Mouse (Mus musculus) neural tube, embryonic 12.5 days (tissue): ENCODE data around the gene Iqschfp. TPM values are rescaled to one million over a fixed set of nuclear protein-coding genes. Genes with fewer than 3 reads are reported as not detected.

Source experiments
- ATAC-seq: fragments of 200-750 bp; cut with Nextera tagmentation; 2 replicates; pipeline ENCODE4 v1.8.0; 2017; ENCODE audit warnings: low read depth, mild to moderate bottlenecking, moderate TSS enrichment, moderate library complexity; ENCODE audit not compliant: low FRiP score
- H3K27ac ChIP-seq: fragments of 300-500 bp; sonication (generic); 2 replicates; pipeline ENCODE4 v1.5.1; 2016
- H3K27me3 ChIP-seq: fragments of 300-500 bp; sonication (generic); replicated peaks from 2 replicates; pipeline ENCODE4 v1.6.1; 2016; ENCODE audit warnings: mild to moderate bottlenecking
- H3K36me3 ChIP-seq: fragments of 300-500 bp; sonication (generic); 2 replicates; pipeline ENCODE4 v1.6.1; 2016; ENCODE audit warnings: mild to moderate bottlenecking
- H3K4me1 ChIP-seq: fragments of 300-500 bp; sonication (generic); 2 replicates; pipeline ENCODE4 v1.6.1; 2016
- H3K4me2 ChIP-seq: fragments of 300-500 bp; sonication (generic); replicated peaks from 2 replicates; pipeline ENCODE4 v1.6.1; 2016; ENCODE audit warnings: mild to moderate bottlenecking
- H3K4me3 ChIP-seq: fragments of 300-500 bp; sonication (generic); 2 replicates; pipeline ENCODE4 v1.5.1; 2016
- H3K9ac ChIP-seq: fragments of 300-500 bp; sonication (generic); 2 replicates; pipeline ENCODE4 v1.6.1; 2016; ENCODE audit warnings: mild to moderate bottlenecking
- H3K9me3 ChIP-seq: fragments of 300-500 bp; sonication (generic); 2 replicates; pipeline ENCODE4 v1.6.1; 2016; ENCODE audit warnings: mild to moderate bottlenecking
- WGBS: fragments of 180-500 bp; shearing (Covaris S2); methylation state at CpG from one replicate; pipeline ENCODE4 v1.1.7; 2016; 5-methylcytosine and 5-hydroxymethylcytosine counted together
- polyA plus RNA-seq: library from polyadenylated mRNA; unstranded; fragments of >200 nt; fragmentation: Nextera tagmentation; extraction: Ambion mirVana; gene quantifications from 2 replicates; pipeline ENCODE4 v1.2.1, GENCODE M21; 2016

Gene Iqschfp
- polyA plus RNA-seq, 1 experiment from 2014 or later, result 1.3 TPM

GRCm38 (mm10) chr3:67960727-67961126 is 68.7 kb downstream of the Iqschfp start:
- Histone ChIP-seq H3K4me1 (no peaks in the 10 kb centered on the region), H3K27me3 (no peaks in the 10 kb centered on the region), H3K4me2 (no peak overlapping the region), H3K9me3 (no peaks in the 10 kb centered on the region), H3K27ac (no peak overlapping the region), H3K36me3 (no peaks in the 10 kb centered on the region), H3K9ac (no peak overlapping the region), H3K4me3 (no peak overlapping the region)
- ATAC-seq, result no peak

GRCm38 (mm10) chr3:67961934-67962639 is 70.1 kb downstream of the Iqschfp start:
- no peaks in the 10 kb centered on the region for H3K27me3 ChIP-seq
- no peak for ATAC-seq
- H3K27ac ChIP-seq, result no peak overlapping the region
- H3K9me3 ChIP-seq, result no peaks in the 10 kb centered on the region
- H3K36me3 ChIP-seq, result no peaks in the 10 kb centered on the region
- WGBS, result 88% methylated on average over 6 of the region's 6 CpGs
- H3K4me2 ChIP-seq, result no peak overlapping the region
- no peak overlapping the region for H3K9ac ChIP-seq
- no peak overlapping the region for H3K4me3 ChIP-seq
- H3K4me1 ChIP-seq, result no peaks in the 10 kb centered on the region

- Histone ChIP-seq H3K4me3 (no peak overlapping the region), H3K27me3 (no peaks in the 10 kb centered on the region), H3K36me3 (no peaks in the 10 kb centered on the region), H3K4me2 (no peak overlapping the region), H3K4me1 (no peaks in the 10 kb centered on the region), H3K27ac (no peak overlapping the region), H3K9ac (no peak overlapping the region), H3K9me3 (peaks cover 4% of the 10 kb centered on the region; the same call in 1 of the 2 replicates)
- 83% methylated on average over 2 of the region's 2 CpGs for WGBS
- ATAC-seq, result no peak
Measured at GRCm38 (mm10) chr3:67974340-67974998, 82.4 kb downstream of the Iqschfp start.

- WGBS, result 78% methylated on average over 1 of the region's 1 CpGs
- Histone ChIP-seq H3K9me3 (no peaks in the 10 kb centered on the region), H3K27ac (no peak overlapping the region), H3K4me3 (no peak overlapping the region), H3K36me3 (no peaks in the 10 kb centered on the region), H3K4me2 (no peak overlapping the region), H3K27me3 (no peaks in the 10 kb centered on the region), H3K9ac (no peak overlapping the region), H3K4me1 (no peaks in the 10 kb centered on the region)
- ATAC-seq, result no peak
Measured at GRCm38 (mm10) chr3:67980006-67980405, 88.0 kb downstream of the Iqschfp start.

GRCm38 (mm10) chr3:67983329-67983728 is 91.3 kb downstream of the Iqschfp start:
- H3K9ac ChIP-seq, result no peak overlapping the region

GRCm38 (mm10) chr3:68002415-68002814 is 110.4 kb downstream of the Iqschfp start:
- no peaks in the 10 kb centered on the region for H3K9me3 ChIP-seq
- WGBS, result 68% methylated on average over 4 of the region's 4 CpGs
- no peak overlapping the region for H3K4me3 ChIP-seq
- no peaks in the 10 kb centered on the region for H3K27me3 ChIP-seq
- H3K9ac ChIP-seq, result no peak overlapping the region
- no peak overlapping the region for H3K4me2 ChIP-seq
- no peaks in the 10 kb centered on the region for H3K4me1 ChIP-seq
- ATAC-seq, result no peak
- no peak overlapping the region for H3K27ac ChIP-seq
- H3K36me3 ChIP-seq, result no peaks in the 10 kb centered on the region

More at GRCm38 (mm10) chr3:67983329-67983728, 91.3 kb downstream of the Iqschfp start:
- no peak overlapping the region for H3K4me2 ChIP-seq
- no peaks in the 10 kb centered on the region for H3K36me3 ChIP-seq
- WGBS, result 63% methylated on average over 12 of the region's 12 CpGs
- H3K9me3 ChIP-seq, result no peaks in the 10 kb centered on the region
- H3K27ac ChIP-seq, result no peak overlapping the region
- H3K27me3 ChIP-seq, result no peaks in the 10 kb centered on the region
- ATAC-seq, result no peak
- H3K4me3 ChIP-seq, result no peak overlapping the region
- no peaks in the 10 kb centered on the region for H3K4me1 ChIP-seq

- no peak for ATAC-seq
- no peak overlapping the region for H3K9ac ChIP-seq
Measured at GRCm38 (mm10) chr3:68012342-68012741, 120.3 kb downstream of the Iqschfp start.

GRCm38 (mm10) chr3:68015786-68016185 is 123.8 kb downstream of the Iqschfp start:
- no peak overlapping the region for H3K27ac ChIP-seq
- H3K9ac ChIP-seq, result no peak overlapping the region
- H3K36me3 ChIP-seq, result no peaks in the 10 kb centered on the region
- ATAC-seq, result no peak
- H3K4me2 ChIP-seq, result no peak overlapping the region
- H3K4me3 ChIP-seq, result no peak overlapping the region
- 41% methylated on average over 1 of the region's 1 CpGs for WGBS
- no peaks in the 10 kb centered on the region for H3K9me3 ChIP-seq
- no peaks in the 10 kb centered on the region for H3K27me3 ChIP-seq
- H3K4me1 ChIP-seq, result no peaks in the 10 kb centered on the region

More at GRCm38 (mm10) chr3:68012342-68012741, 120.3 kb downstream of the Iqschfp start:
- H3K27me3 ChIP-seq, result no peaks in the 10 kb centered on the region
- no peak overlapping the region for H3K27ac ChIP-seq
- H3K9me3 ChIP-seq, result no peaks in the 10 kb centered on the region
- no peak overlapping the region for H3K4me2 ChIP-seq
- H3K4me3 ChIP-seq, result no peak overlapping the region
- H3K36me3 ChIP-seq, result no peaks in the 10 kb centered on the region
- H3K4me1 ChIP-seq, result no peaks in the 10 kb centered on the region

- Histone ChIP-seq H3K4me2 (no peak overlapping the region), H3K9me3 (no peaks in the 10 kb centered on the region), H3K9ac (no peak overlapping the region), H3K36me3 (no peaks in the 10 kb centered on the region), H3K27me3 (no peaks in the 10 kb centered on the region), H3K4me1 (no peaks in the 10 kb centered on the region), H3K27ac (no peak overlapping the region), H3K4me3 (no peak overlapping the region)
- 47% methylated on average over 4 of the region's 4 CpGs for WGBS
- no peak for ATAC-seq
Measured at GRCm38 (mm10) chr3:68019401-68019800, 127.4 kb downstream of the Iqschfp start.

- peak; percentile 79 for ATAC-seq
- no peak overlapping the region for H3K27ac ChIP-seq
- H3K36me3 ChIP-seq, result no peaks in the 10 kb centered on the region
Measured at GRCm38 (mm10) chr3:68036097-68036496, 144.1 kb downstream of the Iqschfp start.

GRCm38 (mm10) chr3:68042951-68043350 is 150.9 kb downstream of the Iqschfp start:
- Histone ChIP-seq H3K27ac (no peak overlapping the region), H3K4me2 (no peak overlapping the region), H3K27me3 (no peaks in the 10 kb centered on the region), H3K4me1 (no peaks in the 10 kb centered on the region; the same call in 1 of the 2 replicates), H3K4me3 (no peak overlapping the region), H3K9ac (no peak overlapping the region), H3K36me3 (no peaks in the 10 kb centered on the region), H3K9me3 (no peaks in the 10 kb centered on the region)
- ATAC-seq, result no peak
- 92% methylated on average over 2 of the region's 2 CpGs for WGBS

More at GRCm38 (mm10) chr3:68036097-68036496, 144.1 kb downstream of the Iqschfp start:
- Histone ChIP-seq H3K9ac (no peak overlapping the region), H3K4me2 (no peak overlapping the region), H3K4me3 (no peak overlapping the region), H3K4me1 (no peaks in the 10 kb centered on the region), H3K27me3 (no peaks in the 10 kb centered on the region), H3K9me3 (no peaks in the 10 kb centered on the region)
- WGBS, result 12% methylated on average over 3 of the region's 3 CpGs

GRCm38 (mm10) chr3:68045475-68046416 is 153.7 kb downstream of the Iqschfp start:
- Histone ChIP-seq H3K36me3 (no peaks in the 10 kb centered on the region), H3K27ac (no peak overlapping the region), H3K4me2 (no peak overlapping the region), H3K9ac (no peak overlapping the region), H3K4me1 (no peaks in the 10 kb centered on the region; the same call in 1 of the 2 replicates), H3K27me3 (no peaks in the 10 kb centered on the region), H3K4me3 (no peak overlapping the region), H3K9me3 (no peaks in the 10 kb centered on the region)
- ATAC-seq, result 0 out of 2 replicates have a peak, but pooled peaks have one; percentile 39
- WGBS, result 53% methylated on average over 9 of the region's 9 CpGs
